Mouse (Mus musculus) spleen, adult 2 months (tissue): Measurements from ENCODE around the gene Prkag1. TPM values are rescaled to one million over a fixed set of nuclear protein-coding genes. Genes with fewer than 3 reads are reported as not detected.

Experiments used
- DNase-seq, 2 experiments: peaks; one replicate each; pipeline versions ENCODE4 v3.0.0 to v3.0.0-alpha.2; 2012 to 2021; ENCODE audit warnings: low spot score in 2 of 2, low read depth in 1 of 2
- H3K27ac ChIP-seq: fragments of 200-500 bp; 2 replicates; pipeline ENCODE4 v1.5.1; 2012; ENCODE audit warnings: low read length, inconsistent platforms; ENCODE audit not compliant: insufficient read depth
- H3K27me3 ChIP-seq: fragments of 200-500 bp; 2 replicates; pipeline ENCODE4 v1.6.1; 2012; ENCODE audit warnings: mild to moderate bottlenecking, moderate library complexity, low read length, inconsistent platforms; ENCODE audit not compliant: control insufficient read depth, insufficient read depth
- H3K36me3 ChIP-seq: fragments of 200-500 bp; 2 replicates; pipeline ENCODE4 v1.6.1; 2012; ENCODE audit warnings: mild to moderate bottlenecking, low read length, inconsistent platforms; ENCODE audit not compliant: control insufficient read depth, insufficient read depth
- H3K4me1 ChIP-seq: fragments of 200-500 bp; 2 replicates; pipeline ENCODE4 v1.6.1; 2011; ENCODE audit warnings: inconsistent platforms; ENCODE audit not compliant: control insufficient read depth, insufficient read depth, insufficient read length
- H3K4me3 ChIP-seq: fragments of 200-500 bp; 2 replicates; pipeline ENCODE4 v1.5.1; 2011; ENCODE audit warnings: mild to moderate bottlenecking, inconsistent platforms; ENCODE audit not compliant: insufficient read depth, insufficient read length; ENCODE audit errors: extremely low read depth
- CTCF ChIP-seq: fragments of 200-500 bp; IDR thresholded peaks from 2 replicates; pipeline ENCODE4 v1.5.1; 2011; ENCODE audit warnings: mild to moderate bottlenecking, inconsistent platforms; ENCODE audit not compliant: insufficient read depth, insufficient read length, insufficient replicate concordance; ENCODE audit errors: extremely low read depth
- POLR2A ChIP-seq: fragments of 200-500 bp; IDR thresholded peaks from 2 replicates; pipeline ENCODE4 v1.6.1; 2011; ENCODE audit warnings: low read depth, low read length, inconsistent platforms
- whole genome bisulfite sequencing: fragments of 180-500 bp; shearing (Covaris S2); methylation state at CpG from one replicate; pipeline ENCODE4 v1.1.7; 2018; 5-methylcytosine and 5-hydroxymethylcytosine counted together
- polyA plus RNA-seq: library from polyadenylated mRNA; depleted of rRNA; stranded (reverse); fragments of >200 nt; gene quantifications from 2 replicates; pipeline ENCODE4 v1.2.3, GENCODE M21; 2012; rRNA removed

The Prkag1 gene
- polyA plus RNA-seq, 1 experiment: 42.2 TPM

- Histone ChIP-seq H3K36me3 (no peaks in the 10 kb centered on the region), H3K4me3 (peak overlapping the region; percentile 43), H3K4me1 (peaks cover 21% of the 10 kb centered on the region), H3K27me3 (peaks cover 19% of the 10 kb centered on the region), H3K27ac (0 out of 2 replicates have a peak overlapping the region, but pooled peaks have one; percentile 4)
- WGBS: 8% methylated on average over 36 of the region's 36 CpGs
- TF ChIP-seq CTCF: no peak
- no peak; the same call in 1 of the 2 replicates for TF ChIP-seq POLR2A
- peak; percentile 50 to 59 for DNase-seq
Observed at GRCm38 (mm10) chr15:98772511-98773211, 58.7 kb downstream of the Prkag1 start.

- H3K4me3 ChIP-seq: peak overlapping the region; percentile 43; the same call in 1 of the 2 replicates
- H3K27ac ChIP-seq: 0 out of 2 replicates have a peak overlapping the region, but pooled peaks have one; percentile 2
- DNase-seq: no peak
- H3K27me3 ChIP-seq: peaks cover 12% of the 10 kb centered on the region
- H3K36me3 ChIP-seq: no peaks in the 10 kb centered on the region
- peaks cover 13% of the 10 kb centered on the region for H3K4me1 ChIP-seq
- TF ChIP-seq CTCF (no peak), POLR2A (no peak)
- WGBS: 10% methylated on average over 12 of the region's 12 CpGs
Observed at GRCm38 (mm10) chr15:98771813-98772425, 59.4 kb downstream of the Prkag1 start.

DNA sequence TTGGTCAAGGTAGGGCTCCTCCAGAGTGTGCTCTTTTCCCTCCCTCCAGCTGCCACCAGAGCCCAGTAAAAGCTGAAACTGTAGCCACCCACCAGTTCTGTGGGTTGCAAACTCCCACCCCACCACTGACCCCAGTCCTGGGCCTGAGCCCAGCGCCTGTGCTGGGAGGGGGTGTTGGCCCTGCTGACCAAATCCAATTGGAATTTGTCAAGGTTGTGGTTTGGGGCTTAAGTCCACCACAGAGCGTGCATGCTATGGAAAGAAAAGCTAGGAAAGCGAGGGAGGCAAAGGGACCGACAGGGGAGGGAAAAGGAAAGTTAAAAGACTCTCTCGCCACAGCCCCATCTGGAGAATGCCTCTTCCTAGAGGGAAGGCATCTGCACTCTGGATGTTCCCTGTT lies 63.1 kb downstream of the Prkag1 start:
- no peak overlapping the region for H3K27ac ChIP-seq
- no peak for DNase-seq
- TF ChIP-seq CTCF (no peak), POLR2A (no peak)
- no peak overlapping the region for H3K4me3 ChIP-seq
- H3K4me1 ChIP-seq: peaks cover 2% of the 10 kb centered on the region
- H3K27me3 ChIP-seq: no peaks in the 10 kb centered on the region
- H3K36me3 ChIP-seq: no peaks in the 10 kb centered on the region
- 88% methylated on average over 5 of the region's 5 CpGs for WGBS

DNA sequence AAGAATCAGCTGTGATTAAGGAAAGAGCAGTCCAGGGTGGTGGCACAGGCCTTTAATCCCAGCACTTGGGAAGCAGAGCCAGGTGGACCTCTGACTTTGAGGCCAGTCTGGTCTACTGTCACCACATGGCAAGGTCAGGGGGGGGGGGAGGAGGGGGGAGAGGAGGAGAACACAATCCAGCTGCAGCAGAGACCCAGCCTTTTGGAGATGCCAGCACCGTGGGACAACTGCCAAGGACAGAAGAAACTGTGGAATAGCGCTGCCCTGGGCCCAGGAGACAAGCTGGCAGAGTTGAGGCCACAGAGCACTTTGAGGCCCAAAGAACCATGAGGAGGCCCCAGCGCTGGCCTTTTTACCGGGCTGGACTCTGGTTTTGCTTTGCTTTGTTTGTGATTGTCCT lies 65.4 kb downstream of the Prkag1 start:
- DNase-seq: no peak
- no peaks in the 10 kb centered on the region for H3K27me3 ChIP-seq

More for the DNA sequence above, 65.4 kb downstream of the Prkag1 start:
- H3K27ac ChIP-seq: no peak overlapping the region
- WGBS: 88% methylated on average over 4 of the region's 4 CpGs
- peaks cover 6% of the 10 kb centered on the region for H3K4me1 ChIP-seq
- no peak overlapping the region for H3K4me3 ChIP-seq
- TF ChIP-seq CTCF (no peak), POLR2A (no peak)
- H3K36me3 ChIP-seq: no peaks in the 10 kb centered on the region

Other genes with a start within 250 kb of the Prkag1 start
- gene Adcy6, start 221.4 kb downstream of the Prkag1 start, polyA plus RNA-seq: 23.2 and 24.2 TPM in 2 replicates
- gene Cacnb3, start 200.7 kb downstream of the Prkag1 start, polyA plus RNA-seq: 22.4 and 31.0 TPM in 2 replicates
- gene Ddx23, start 168.6 kb downstream of the Prkag1 start, polyA plus RNA-seq: 31.5 and 31.8 TPM in 2 replicates
- 3.4 and 4.4 TPM in 2 replicates for gene Rnd1, start 154.1 kb downstream of the Prkag1 start, polyA plus RNA-seq
- gene Ccdc65, start 123.3 kb downstream of the Prkag1 start, polyA plus RNA-seq: not detected in 2 replicates
- gene Fkbp11, start 103.3 kb downstream of the Prkag1 start, polyA plus RNA-seq: 16.7 and 18.1 TPM in 2 replicates
- gene Arf3, start 68.3 kb downstream of the Prkag1 start, polyA plus RNA-seq: 65.2 and 70.5 TPM in 2 replicates
- 0.78 and 0.93 TPM in 2 replicates for gene Wnt10b, start 53.4 kb downstream of the Prkag1 start, polyA plus RNA-seq
- gene Wnt1, start 41.7 kb downstream of the Prkag1 start, polyA plus RNA-seq: not detected in 2 replicates
- 0.20 and 0.39 TPM in 2 replicates for gene Ddn, start 22.0 kb downstream of the Prkag1 start, polyA plus RNA-seq
- gene Kmt2d, start 39.7 kb upstream of the Prkag1 start, polyA plus RNA-seq: 55.6 and 58.7 TPM in 2 replicates
- gene Rhebl1, start 63.0 kb upstream of the Prkag1 start, polyA plus RNA-seq: 5.4 and 6.0 TPM in 2 replicates
- gene Dhh, start 67.0 kb upstream of the Prkag1 start, polyA plus RNA-seq: 1.6 and 2.3 TPM in 2 replicates
- 112 and 191 TPM in 2 replicates for gene Lmbr1l, start 86.7 kb upstream of the Prkag1 start, polyA plus RNA-seq
- gene Tuba1b, start 103.0 kb upstream of the Prkag1 start, polyA plus RNA-seq: 694 and 1,212 TPM in 2 replicates
- 16.3 and 63.6 TPM in 2 replicates for gene Gm49450, start 122.0 kb upstream of the Prkag1 start, polyA plus RNA-seq
- gene Tuba1a, start 122.2 kb upstream of the Prkag1 start, polyA plus RNA-seq: 116 and 126 TPM in 2 replicates
- 119 and 126 TPM in 2 replicates for gene Tuba1c, start 198.4 kb upstream of the Prkag1 start, polyA plus RNA-seq
- 0.99 and 1.4 TPM in 2 replicates for gene Prph, start 223.7 kb upstream of the Prkag1 start, polyA plus RNA-seq
- gene Troap, start 243.1 kb upstream of the Prkag1 start, polyA plus RNA-seq: 5.9 and 7.5 TPM in 2 replicates